Mouse (Mus musculus) c-Kit-positive CD71-positive TER-119-negative erythroid progenitor cells, embryonic 14.5 days (primary cell): ENCODE data around the gene Lefty1.
"Not testable (repeated sequence)": the region's sequence is repeated elsewhere in the genome, so short reads cannot be mapped to it uniquely, and the experiment has no call there.

Experiments
- DNase-seq: peaks from one replicate; pipeline ENCODE4 v3.0.0-alpha.2; 2013; ENCODE audit warnings: low read depth

The Lefty1 gene

GRCm38 (mm10) chr1:180934467-180935419 is at the start of gene Lefty1:
Gene Lefty1 (plus strand): TSS chr1:180935022.
- no peak for DNase-seq

- DNase-seq = no peak
These were observed 46.2 kb upstream of the Lefty1 start for GRCm38 (mm10) chr1:180888556-180889042.

GRCm38 (mm10) chr1:180889172-180889571 is 45.6 kb upstream of the Lefty1 start:
- no peak for DNase-seq

- DNase-seq = no peak
These were observed 45.0 kb upstream of the Lefty1 start for GRCm38 (mm10) chr1:180889841-180890240.

- DNase-seq = no peak
These were observed 42.0 kb upstream of the Lefty1 start, which contains the start of gene Lefty2 for GRCm38 (mm10) chr1:180892808-180893207. Gene Lefty2 (plus strand): TSS chr1:180893108.

- not testable (repeated sequence) for DNase-seq
These were observed 40.5 kb upstream of the Lefty1 start for GRCm38 (mm10) chr1:180894088-180894987.

- DNase-seq = peak; percentile 58
These were observed 33.7 kb upstream of the Lefty1 start for GRCm38 (mm10) chr1:180901107-180901506.

GRCm38 (mm10) chr1:180902915-180903314 is 31.9 kb upstream of the Lefty1 start:
- peak; percentile 99 for DNase-seq

GRCm38 (mm10) chr1:180903666-180904038 is 31.2 kb upstream of the Lefty1 start:
- DNase-seq = no peak

GRCm38 (mm10) chr1:180904039-180904814 is 30.6 kb upstream of the Lefty1 start, which contains the start of gene Pycr2:
Gene Pycr2 (plus strand): TSS chr1:180904293.
- peak; percentile 91 for DNase-seq

GRCm38 (mm10) chr1:180904815-180905080 is 30.1 kb upstream of the Lefty1 start:
- no peak for DNase-seq

- DNase-seq = no peak
These were observed 29.5 kb upstream of the Lefty1 start for GRCm38 (mm10) chr1:180905307-180905706.

- DNase-seq = no peak
These were observed 28.9 kb upstream of the Lefty1 start for GRCm38 (mm10) chr1:180905876-180906275.

- no peak for DNase-seq
These were observed 28.2 kb upstream of the Lefty1 start for GRCm38 (mm10) chr1:180906461-180907147.

GRCm38 (mm10) chr1:180911138-180911537 is 23.7 kb upstream of the Lefty1 start:
- DNase-seq = no peak

- no peak for DNase-seq
These were observed 23.1 kb upstream of the Lefty1 start for GRCm38 (mm10) chr1:180911653-180912287.

GRCm38 (mm10) chr1:180912792-180913191 is 22.0 kb upstream of the Lefty1 start:
- no peak for DNase-seq

- no peak for DNase-seq
These were observed 21.0 kb upstream of the Lefty1 start for GRCm38 (mm10) chr1:180913797-180914196.

GRCm38 (mm10) chr1:180916425-180916824 is 18.4 kb upstream of the Lefty1 start:
- DNase-seq = no peak

- DNase-seq = no peak
These were observed 17.8 kb upstream of the Lefty1 start for GRCm38 (mm10) chr1:180917053-180917452.

- no peak for DNase-seq
These were observed 15.1 kb upstream of the Lefty1 start for GRCm38 (mm10) chr1:180919686-180920085.
